Mouse (Mus musculus) Patski (cell line): Measurements from ENCODE around the gene Gtf2ird1. TPM values are rescaled to one million over a fixed set of nuclear protein-coding genes. Genes with fewer than 3 reads are reported as not detected.
"Not testable (repeated sequence)": the region's sequence is repeated elsewhere in the genome, so short reads cannot be mapped to it uniquely, and the experiment has no call there.

Source experiments
- ATAC-seq: fragments of 100-300 bp; one replicate; pipeline ENCODE4 v1.8.0; 2021
- CTCF ChIA-PET: fragments of 350-600 bp; sonication (Branson Sonifier 250); formaldehyde crosslinking; loops from one replicate; lab custom pipeline; 2022; ENCODE audit warnings: inconsistent platforms; lab: Charles Lee
- POLR2A ChIA-PET: fragments of 350-600 bp; sonication (Branson Sonifier 250); formaldehyde crosslinking; loops from one replicate; lab custom pipeline; 2022; ENCODE audit warnings: antibody characterized with exemption, inconsistent platforms; lab: Charles Lee
- DNase-seq: peaks from one replicate; pipeline ENCODE4 v3.0.0-alpha.2; 2011; ENCODE audit warnings: low read depth, low spot score
- H3K27me3 ChIP-seq: fragments of 371-371 bp; one replicate; pipeline ENCODE4 v1.5.1; 2021
- CTCF ChIP-seq: fragments of 100-300 bp; IDR thresholded peaks from one replicate; pipeline ENCODE4 v1.5.1; 2021
- in situ Hi-C: fragments of 300-500 bp; cut with MboI; formaldehyde crosslinking; loops from 3 replicates; pipeline ENCODE4 v1.11.1; 2018; ENCODE audit warnings: low pct_unique_long_range_greater_than_20kb, mixed read lengths
- polyA plus RNA-seq: library from polyadenylated mRNA; unstranded; gene quantifications from one replicate; pipeline ENCODE4 v1.2.3, GENCODE M21; 2021

Gtf2ird1 gene
- polyA plus RNA-seq, 1 experiment from 2014 or later = 169 TPM

- DNase-seq (no peak), ATAC-seq (peak; percentile 15)
- TF ChIP-seq CTCF = no peak
- ChIA-PET CTCF (interaction anchor here (0.9 to 2.4 kb wide), 2 partner anchors 12 to 14 kb away, joined by 3 to 8 read pairs; no protein-coding TSS in a partner anchor), POLR2A (interaction anchor here (0.7 to 1.5 kb wide), 7 partner anchors 9 to 70 kb away, joined by 3 to 9 read pairs (median 5); no protein-coding TSS in a partner anchor)
- in situ Hi-C loops = no loop called here
- no peaks in the 10 kb centered on the region for H3K27me3 ChIP-seq
Measured at GRCm38 (mm10) chr5:134455186-134455895, 1.2 kb downstream of the Gtf2ird1 start.

- ATAC-seq (no peak), DNase-seq (no peak)
- TF ChIP-seq CTCF = no peak
- in situ Hi-C loops = no loop called here
- no peaks in the 10 kb centered on the region for H3K27me3 ChIP-seq
- ChIA-PET CTCF (interaction anchor here (2.4 kb wide), 1 partner anchor 14 kb away, joined by 8 read pairs; no protein-coding TSS in a partner anchor), POLR2A (interaction anchor here (1.1 kb wide), 1 partner anchor 81 kb away, joined by 3 read pairs; no protein-coding TSS in a partner anchor)
Measured at GRCm38 (mm10) chr5:134454421-134454820, 2.1 kb downstream of the Gtf2ird1 start.

DNA sequence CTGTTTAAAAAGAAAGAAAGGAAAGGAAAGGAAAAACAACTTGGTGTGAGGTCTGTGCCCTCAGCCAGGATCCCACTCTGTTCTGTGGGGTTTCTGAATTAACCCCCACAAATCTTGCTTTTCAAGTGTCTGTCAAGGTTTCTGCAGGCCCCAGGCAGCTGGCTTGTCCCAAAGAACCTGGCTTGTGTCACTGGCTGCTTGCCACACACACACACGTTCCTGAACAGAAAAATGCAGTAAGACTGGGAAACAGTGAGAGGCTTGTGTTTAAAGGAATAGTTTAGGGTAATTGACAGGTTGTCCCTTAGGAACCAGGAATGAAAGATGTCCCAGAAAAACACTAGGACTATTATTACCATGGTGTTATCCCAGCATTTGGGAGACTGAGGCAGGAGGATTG is 2.9 kb downstream of the Gtf2ird1 start:
- in situ Hi-C loops = no loop called here
- POLR2A ChIA-PET = interaction anchor here (1.1 kb wide), 1 partner anchor 80 kb away, joined by 3 read pairs; no protein-coding TSS in a partner anchor
- no peak for ATAC-seq
- TF ChIP-seq CTCF = no peak
- CTCF ChIA-PET = interaction anchor here (1.2 kb wide), 1 partner anchor 80 kb away, joined by 4 read pairs; no protein-coding TSS in a partner anchor
- no peak for DNase-seq
- H3K27me3 ChIP-seq = no peaks in the 10 kb centered on the region

DNA sequence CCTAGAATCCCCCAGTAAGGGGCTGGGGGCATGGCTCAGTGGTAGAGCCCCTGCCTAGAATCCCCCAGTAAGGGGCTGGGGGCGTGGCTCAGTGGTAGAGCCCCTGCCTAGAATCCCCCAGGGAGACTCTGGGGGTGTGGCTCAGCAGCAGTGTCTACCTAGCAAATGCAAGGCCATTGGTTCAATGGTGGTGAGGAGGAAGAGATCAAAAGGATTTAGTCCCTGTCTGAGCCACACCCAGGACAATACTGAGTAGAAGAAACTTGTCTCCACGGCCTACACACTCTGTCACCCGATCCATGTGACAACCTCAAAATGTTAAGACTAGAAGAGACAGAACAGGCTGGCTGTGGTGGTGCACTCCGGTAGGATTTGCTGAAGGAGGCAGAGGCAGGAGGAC is 9.8 kb downstream of the Gtf2ird1 start:
- DNase-seq, in situ Hi-C loops, H3K27me3 ChIP-seq, CTCF ChIA-PET, ATAC-seq: not testable (repeated sequence)
- POLR2A ChIA-PET = interaction anchor here (0.5 kb wide), 1 partner anchor 88 kb away, joined by 5 read pairs; no protein-coding TSS in a partner anchor

DNA sequence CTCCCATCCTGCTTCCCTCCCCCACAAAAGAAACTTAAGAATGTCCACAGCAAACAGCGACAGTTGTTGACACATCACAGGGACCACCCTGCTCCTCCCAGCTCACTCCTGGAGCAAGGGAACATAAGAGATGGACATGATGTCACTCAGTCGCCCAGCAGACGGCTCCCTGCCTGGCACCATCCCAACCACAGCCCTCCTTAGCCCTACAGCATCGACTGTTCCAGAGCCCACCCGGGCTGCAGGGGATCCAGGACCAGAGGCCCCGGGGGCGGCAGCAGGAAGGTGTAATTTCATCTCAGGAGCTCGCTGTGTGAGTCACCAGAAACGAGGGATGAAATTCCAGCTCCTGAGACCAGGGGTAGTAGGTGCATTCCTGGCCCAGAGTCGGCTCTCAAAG is 10.6 kb downstream of the Gtf2ird1 start:
- TF ChIP-seq CTCF = no peak
- ATAC-seq (peak; percentile 24), DNase-seq (no peak)
- no peaks in the 10 kb centered on the region for H3K27me3 ChIP-seq
- in situ Hi-C loops = no loop called here
- CTCF ChIA-PET = no interaction called here
- POLR2A ChIA-PET = interaction anchor here (0.7 kb wide), 1 partner anchor 10 kb away, joined by 3 read pairs; no protein-coding TSS in a partner anchor

DNA sequence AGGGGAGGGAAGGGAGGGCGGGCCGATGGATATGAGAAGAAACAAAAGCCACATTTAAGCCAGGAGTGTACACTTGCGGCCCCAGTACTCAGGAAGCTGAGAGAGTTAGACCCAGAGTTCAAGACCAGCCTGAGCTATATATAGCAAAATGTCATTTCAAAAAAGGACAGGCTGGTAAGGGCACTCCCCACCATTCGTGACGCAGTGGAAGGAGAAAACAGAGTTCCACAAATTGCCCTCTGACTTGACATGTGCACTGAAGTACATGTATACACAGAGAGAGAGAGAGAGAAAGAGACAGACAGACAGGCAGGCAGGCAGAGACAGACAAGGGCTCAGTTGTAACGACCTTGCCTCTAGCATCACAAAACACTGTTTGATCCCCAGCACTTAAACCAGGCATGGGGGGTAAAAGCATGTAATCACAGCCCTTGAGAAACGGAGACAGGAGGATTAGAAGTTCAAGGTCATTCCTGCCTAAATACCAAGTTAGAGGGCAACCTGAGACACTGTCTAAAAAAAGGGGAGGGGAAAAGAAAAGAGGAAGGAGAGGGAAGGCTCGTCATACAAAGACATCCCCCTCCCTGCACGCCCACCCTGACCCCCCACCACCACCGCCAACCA is 11.2 kb downstream of the Gtf2ird1 start:
- H3K27me3 ChIP-seq = no peaks in the 10 kb centered on the region
- CTCF ChIA-PET = no interaction called here
- TF ChIP-seq CTCF = no peak
- ATAC-seq (no peak), DNase-seq (no peak)
- in situ Hi-C loops = no loop called here
- POLR2A ChIA-PET = interaction anchor here (0.7 kb wide), 1 partner anchor 10 kb away, joined by 3 read pairs; no protein-coding TSS in a partner anchor

- H3K27me3 ChIP-seq = no peaks in the 10 kb centered on the region
- DNase-seq (no peak), ATAC-seq (no peak)
- ChIA-PET POLR2A (interaction anchor here (0.6 kb wide), 2 partner anchors 333 to 1050 kb away, joined by 3 to 4 read pairs; no protein-coding TSS in a partner anchor), CTCF (no interaction called here)
- in situ Hi-C loops = no loop called here
- no peak for TF ChIP-seq CTCF
Measured at GRCm38 (mm10) chr5:134444473-134444872, 12.0 kb downstream of the Gtf2ird1 start.

- ChIA-PET CTCF (interaction anchor here (2.4 kb wide), 1 partner anchor 13 kb away, joined by 8 read pairs; no protein-coding TSS in a partner anchor), POLR2A (no interaction called here)
- no peaks in the 10 kb centered on the region for H3K27me3 ChIP-seq
- ATAC-seq (no peak), DNase-seq (no peak)
- no peak for TF ChIP-seq CTCF
- in situ Hi-C loops = no loop called here
Measured at GRCm38 (mm10) chr5:134442066-134442465, 14.4 kb downstream of the Gtf2ird1 start.

DNA sequence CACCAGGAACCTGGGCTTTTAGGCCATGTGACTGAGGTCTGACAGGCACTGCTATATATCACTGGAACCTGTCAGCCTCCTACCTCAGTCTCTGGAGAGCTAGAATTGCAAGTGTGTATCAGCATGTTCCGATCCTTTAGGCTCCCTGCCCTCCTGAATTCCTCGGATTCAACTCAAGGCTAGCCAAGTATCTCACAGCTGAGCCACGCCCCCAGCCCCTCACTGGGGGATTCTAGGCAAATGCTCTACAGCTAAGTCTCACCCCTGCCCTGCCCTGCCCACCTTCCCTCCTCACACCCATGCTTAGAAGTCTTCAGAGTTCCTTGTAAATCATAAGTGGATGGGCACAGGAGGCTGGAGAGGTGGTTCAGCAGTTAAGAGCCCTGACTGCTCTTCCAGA is 15.4 kb downstream of the Gtf2ird1 start:
- CTCF ChIA-PET = interaction anchor here (2.4 kb wide), 1 partner anchor 14 kb away, joined by 8 read pairs; no protein-coding TSS in a partner anchor
- TF ChIP-seq CTCF = no peak
- POLR2A ChIA-PET = interaction anchor here (0.6 kb wide), 1 partner anchor 99 kb away, joined by 3 read pairs; no protein-coding TSS in a partner anchor
- no peak for DNase-seq
- no peak for ATAC-seq
- H3K27me3 ChIP-seq = no peaks in the 10 kb centered on the region
- in situ Hi-C loops = no loop called here

GRCm38 (mm10) chr5:134440098-134440497 is 16.4 kb downstream of the Gtf2ird1 start:
- in situ Hi-C loops = no loop called here
- no peak for TF ChIP-seq CTCF
- peak; percentile 27 for ATAC-seq
- ChIA-PET CTCF (interaction anchor here (1.5 to 2.4 kb wide), 3 partner anchors 11 to 55 kb away, joined by 3 to 8 read pairs (median 4); no protein-coding TSS in a partner anchor), POLR2A (interaction anchor here (1.7 kb wide), 1 partner anchor 16 kb away, joined by 7 read pairs; the partner anchor contains the start of gene Gtf2ird1)
- DNase-seq = peak; percentile 79
- no peaks in the 10 kb centered on the region for H3K27me3 ChIP-seq
